Mouse (Mus musculus): ENCODE data around the gene Clasp1. TPM values are rescaled to one million over a fixed set of nuclear protein-coding genes. Genes with fewer than 3 reads are reported as not detected.

Gene Clasp1
- polyA plus RNA-seq, 1 experiment from 2014 or later: 135 TPM

- H3K27ac ChIP-seq: no peak overlapping the region
- H3K4me2 ChIP-seq: no peak overlapping the region
- H3K4me1 ChIP-seq: peaks cover 14% of the 10 kb centered on the region
- no peaks in the 10 kb centered on the region for H3K36me3 ChIP-seq (replicated peaks)
- no peak for ATAC-seq (replicated peaks)
- no peak overlapping the region for H3K4me3 ChIP-seq
- no peak overlapping the region for H3K9ac ChIP-seq
- H3K9me3 ChIP-seq: no peaks in the 10 kb centered on the region
- H3K27me3 ChIP-seq (replicated peaks): no peaks in the 10 kb centered on the region
These were observed 49.5 kb downstream of the Clasp1 start for GRCm38 (mm10) chr1:118438332-118438731.

DNA sequence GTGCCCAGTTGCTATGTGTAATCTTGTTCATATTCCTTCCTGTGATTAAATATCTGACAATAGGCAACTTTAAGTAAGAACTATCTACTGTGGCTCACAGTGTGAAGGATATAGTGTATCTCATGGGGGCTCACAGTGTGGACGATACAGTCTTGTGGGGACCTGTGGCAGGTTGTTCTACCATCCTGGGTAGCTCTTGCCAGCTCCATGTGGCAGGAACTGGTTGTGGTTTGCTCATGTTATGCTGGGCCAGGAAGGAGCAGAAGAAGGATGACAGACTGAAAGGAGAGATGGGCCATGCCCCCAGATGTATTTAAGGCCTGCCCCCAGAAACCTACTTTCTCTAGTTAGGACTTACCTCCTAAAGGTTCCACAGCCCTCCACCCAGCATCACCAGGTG is 51.7 kb downstream of the Clasp1 start:
- ATAC-seq (replicated peaks): no peak

DNA sequence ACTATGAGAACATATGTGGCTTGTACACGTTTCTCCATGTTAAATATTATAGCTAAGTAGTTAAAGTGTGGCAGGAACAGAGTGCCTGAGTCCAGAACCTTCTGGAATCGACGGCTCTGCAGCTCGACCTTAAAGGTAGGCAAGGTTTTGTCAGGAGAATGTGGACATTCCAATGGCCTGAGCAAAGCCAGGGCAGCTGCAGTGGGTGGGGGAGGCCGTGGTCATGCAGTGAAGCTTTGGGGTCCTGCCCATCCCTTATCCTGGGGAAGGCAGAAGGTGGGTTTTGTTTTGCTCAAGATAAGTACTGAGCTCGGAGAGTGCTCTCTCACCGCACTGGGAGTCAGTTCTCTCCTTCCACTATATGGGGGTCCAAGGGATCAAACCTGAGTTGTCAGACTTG is 55.6 kb downstream of the Clasp1 start:
- Histone ChIP-seq H3K9me3 (no peaks in the 10 kb centered on the region), H3K27ac (no peak overlapping the region), H3K4me1 (peaks cover 16% of the 10 kb centered on the region; the same call in 1 of the 2 replicates), H3K4me2 (no peak overlapping the region), H3K27me3 (replicated peaks) (no peaks in the 10 kb centered on the region), H3K4me3 (no peak overlapping the region), H3K36me3 (replicated peaks) (no peaks in the 10 kb centered on the region), H3K9ac (no peak overlapping the region)
- WGBS: 90% methylated on average over 7 of the region's 7 CpGs
- no peak for ATAC-seq (replicated peaks)

More for the DNA sequence above, 51.7 kb downstream of the Clasp1 start:
- Histone ChIP-seq H3K4me2 (no peak overlapping the region), H3K4me3 (no peak overlapping the region), H3K27me3 (replicated peaks) (no peaks in the 10 kb centered on the region), H3K36me3 (replicated peaks) (no peaks in the 10 kb centered on the region), H3K9ac (no peak overlapping the region), H3K27ac (no peak overlapping the region), H3K9me3 (no peaks in the 10 kb centered on the region), H3K4me1 (peaks cover 17% of the 10 kb centered on the region)
- WGBS: 97% methylated on average over 1 of the region's 1 CpGs

- Histone ChIP-seq H3K4me3 (no peak overlapping the region), H3K27ac (no peak overlapping the region), H3K9ac (no peak overlapping the region), H3K36me3 (replicated peaks) (no peaks in the 10 kb centered on the region), H3K9me3 (no peaks in the 10 kb centered on the region), H3K4me1 (peaks cover 16% of the 10 kb centered on the region; the same call in 1 of the 2 replicates), H3K27me3 (replicated peaks) (no peaks in the 10 kb centered on the region), H3K4me2 (no peak overlapping the region)
- ATAC-seq (replicated peaks): no peak
- WGBS: 62% methylated on average over 3 of the region's 3 CpGs
These were observed 56.1 kb downstream of the Clasp1 start for GRCm38 (mm10) chr1:118444988-118445387.

GRCm38 (mm10) chr1:118445441-118445840 is 56.6 kb downstream of the Clasp1 start:
- 76% methylated on average over 6 of the region's 6 CpGs for WGBS
- Histone ChIP-seq H3K36me3 (replicated peaks) (no peaks in the 10 kb centered on the region), H3K9ac (no peak overlapping the region), H3K9me3 (no peaks in the 10 kb centered on the region), H3K4me3 (no peak overlapping the region), H3K27ac (no peak overlapping the region), H3K4me2 (no peak overlapping the region), H3K4me1 (peaks cover 16% of the 10 kb centered on the region; the same call in 1 of the 2 replicates), H3K27me3 (replicated peaks) (no peaks in the 10 kb centered on the region)
- ATAC-seq (replicated peaks): no peak

- Histone ChIP-seq H3K9ac (no peak overlapping the region), H3K4me2 (no peak overlapping the region), H3K27me3 (replicated peaks) (no peaks in the 10 kb centered on the region), H3K27ac (no peak overlapping the region), H3K4me3 (no peak overlapping the region), H3K9me3 (no peaks in the 10 kb centered on the region), H3K4me1 (peaks cover 16% of the 10 kb centered on the region; the same call in 1 of the 2 replicates), H3K36me3 (replicated peaks) (no peaks in the 10 kb centered on the region)
- ATAC-seq (replicated peaks): no peak
- 91% methylated on average over 3 of the region's 3 CpGs for WGBS
These were observed 57.1 kb downstream of the Clasp1 start for GRCm38 (mm10) chr1:118446006-118446405.

DNA sequence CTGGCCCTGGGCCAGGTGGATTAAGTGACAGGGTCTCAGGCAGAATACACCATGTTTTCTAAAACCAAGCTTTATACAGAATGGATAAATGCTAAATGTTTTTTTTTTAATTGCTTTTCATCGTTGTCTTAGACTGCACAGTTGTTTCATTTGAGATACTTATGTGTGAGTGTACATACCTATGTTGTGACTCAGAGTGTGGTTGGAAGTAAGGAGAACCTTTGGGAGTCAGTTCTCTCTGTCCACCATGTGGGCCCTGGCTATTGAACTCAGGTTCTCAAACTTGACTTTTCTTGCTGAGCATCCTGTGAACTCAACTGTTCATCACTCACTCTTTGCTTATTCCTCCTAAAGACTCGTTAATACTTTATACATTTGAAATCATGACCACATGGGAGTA is 58.3 kb downstream of the Clasp1 start:
- no peak overlapping the region for H3K9ac ChIP-seq
- no peak overlapping the region for H3K4me2 ChIP-seq
- H3K27ac ChIP-seq: no peak overlapping the region
- H3K27me3 ChIP-seq (replicated peaks): no peaks in the 10 kb centered on the region
- no peak for ATAC-seq (replicated peaks)
- 88% methylated on average over 2 of the region's 2 CpGs for whole genome bisulfite sequencing
- no peak overlapping the region for H3K4me3 ChIP-seq
- no peaks in the 10 kb centered on the region for H3K36me3 ChIP-seq (replicated peaks)
- H3K4me1 ChIP-seq: peaks cover 16% of the 10 kb centered on the region; the same call in 1 of the 2 replicates
- no peaks in the 10 kb centered on the region for H3K9me3 ChIP-seq

DNA sequence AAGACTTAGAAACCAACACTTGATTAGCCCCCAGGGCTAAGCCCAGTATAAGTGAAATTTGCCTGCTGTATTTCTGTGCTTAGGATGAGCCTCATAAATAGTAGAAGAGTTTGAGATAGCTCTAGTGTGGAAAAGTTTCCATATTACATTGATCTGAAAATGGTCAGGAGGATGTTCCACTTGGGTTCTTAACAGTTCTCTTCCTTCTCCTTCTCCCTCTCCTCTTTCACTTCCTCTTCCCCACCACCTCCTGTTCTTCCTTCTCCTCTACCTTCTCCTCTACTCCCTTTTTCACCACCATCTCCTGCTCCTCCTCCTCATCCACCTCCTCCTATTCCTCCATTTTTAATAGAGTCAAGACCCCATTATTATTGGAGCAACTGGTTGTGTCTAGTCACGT is 59.4 kb downstream of the Clasp1 start:
- no peak overlapping the region for H3K9ac ChIP-seq
- no peak overlapping the region for H3K4me2 ChIP-seq
- ATAC-seq (replicated peaks): no peak
- H3K27ac ChIP-seq: no peak overlapping the region
- no peak overlapping the region for H3K4me3 ChIP-seq
- WGBS: 90% methylated on average over 1 of the region's 1 CpGs
- H3K36me3 ChIP-seq (replicated peaks): no peaks in the 10 kb centered on the region
- H3K4me1 ChIP-seq: peaks cover 16% of the 10 kb centered on the region; the same call in 1 of the 2 replicates
- no peaks in the 10 kb centered on the region for H3K27me3 ChIP-seq (replicated peaks)
- H3K9me3 ChIP-seq: no peaks in the 10 kb centered on the region

DNA sequence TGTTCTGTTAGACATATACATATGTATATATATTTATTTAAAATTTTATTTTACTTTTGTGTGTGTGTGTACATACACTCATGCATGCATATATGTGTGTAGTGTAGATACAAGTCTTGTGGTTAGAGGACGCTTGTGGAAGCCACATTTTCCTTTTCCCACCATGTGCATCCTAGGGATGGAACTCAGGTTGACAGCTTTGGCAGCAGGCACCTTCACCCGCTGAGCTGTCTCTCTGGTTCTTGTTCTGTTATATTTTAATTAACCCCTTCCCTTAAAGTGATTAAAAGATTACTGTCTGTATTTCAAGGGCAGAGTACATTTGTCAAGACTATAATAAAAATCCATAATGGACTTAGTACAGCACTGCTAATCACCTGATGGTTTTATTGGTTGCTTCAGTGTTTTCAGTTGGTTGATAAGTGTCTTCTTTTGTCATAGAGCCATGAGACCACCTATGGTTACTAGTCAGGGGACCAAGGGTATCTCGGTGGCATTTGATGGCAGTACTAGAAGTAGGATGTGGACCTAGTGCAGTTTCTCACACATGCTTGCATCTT is 62.1 kb downstream of the Clasp1 start:
- H3K9ac ChIP-seq: no peak overlapping the region
- H3K36me3 ChIP-seq (replicated peaks): no peaks in the 10 kb centered on the region
- H3K4me1 ChIP-seq: peaks cover 4% of the 10 kb centered on the region; the same call in 1 of the 2 replicates
- H3K9me3 ChIP-seq: no peaks in the 10 kb centered on the region
- H3K4me3 ChIP-seq: no peak overlapping the region
- no peak overlapping the region for H3K4me2 ChIP-seq
- WGBS: 84% methylated on average over 3 of the region's 3 CpGs
- no peaks in the 10 kb centered on the region for H3K27me3 ChIP-seq (replicated peaks)
- ATAC-seq (replicated peaks): no peak
- no peak overlapping the region for H3K27ac ChIP-seq

GRCm38 (mm10) chr1:118453577-118453976 is 64.7 kb downstream of the Clasp1 start:
- Histone ChIP-seq H3K9me3 (no peaks in the 10 kb centered on the region), H3K27ac (no peak overlapping the region), H3K27me3 (replicated peaks) (no peaks in the 10 kb centered on the region), H3K4me3 (no peak overlapping the region), H3K36me3 (replicated peaks) (no peaks in the 10 kb centered on the region), H3K4me1 (peaks cover 25% of the 10 kb centered on the region), H3K4me2 (no peak overlapping the region), H3K9ac (no peak overlapping the region)
- ATAC-seq (replicated peaks): no peak
- WGBS: 91% methylated on average over 4 of the region's 4 CpGs

DNA sequence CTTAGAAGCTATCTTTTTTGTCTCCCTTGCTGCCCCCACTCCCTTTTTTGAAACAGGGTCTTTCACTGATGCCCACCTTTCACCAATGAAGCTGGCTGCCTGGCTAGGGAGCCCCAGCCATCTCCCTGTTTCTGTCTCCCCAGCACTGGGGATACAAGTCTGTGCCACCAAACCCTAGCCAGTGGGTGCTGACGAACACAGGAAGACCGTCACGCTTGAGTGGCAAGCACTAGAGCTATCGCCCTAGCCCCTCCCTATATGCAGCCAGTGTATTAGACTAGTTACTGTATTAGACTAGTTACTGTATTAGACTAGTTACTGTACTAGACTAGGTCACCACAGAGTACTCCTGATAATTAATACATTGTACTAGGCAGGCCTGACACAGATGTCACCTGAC is 66.0 kb downstream of the Clasp1 start:
- H3K9me3 ChIP-seq: no peaks in the 10 kb centered on the region
- no peaks in the 10 kb centered on the region for H3K27me3 ChIP-seq (replicated peaks)
- H3K4me2 ChIP-seq: no peak overlapping the region
- no peak overlapping the region for H3K27ac ChIP-seq
- 83% methylated on average over 4 of the region's 4 CpGs for WGBS
- peaks cover 34% of the 10 kb centered on the region for H3K4me1 ChIP-seq
- no peak for ATAC-seq (replicated peaks)
- no peak overlapping the region for H3K4me3 ChIP-seq
- no peak overlapping the region for H3K9ac ChIP-seq
- H3K36me3 ChIP-seq (replicated peaks): no peaks in the 10 kb centered on the region

- peak overlapping the region; percentile 6; the same call in 1 of the 2 replicates for H3K4me2 ChIP-seq
- WGBS: 38% methylated on average over 11 of the region's 11 CpGs
- H3K9me3 ChIP-seq: no peaks in the 10 kb centered on the region
- H3K4me3 ChIP-seq: no peak overlapping the region
- peak overlapping the region; percentile 5 for H3K27ac ChIP-seq
- no peaks in the 10 kb centered on the region for H3K36me3 ChIP-seq (replicated peaks)
- no peak for ATAC-seq (replicated peaks)
- peaks cover 41% of the 10 kb centered on the region for H3K4me1 ChIP-seq
- H3K27me3 ChIP-seq (replicated peaks): no peaks in the 10 kb centered on the region
- no peak overlapping the region for H3K9ac ChIP-seq
These were observed 68.5 kb downstream of the Clasp1 start for GRCm38 (mm10) chr1:118457256-118457882.

DNA sequence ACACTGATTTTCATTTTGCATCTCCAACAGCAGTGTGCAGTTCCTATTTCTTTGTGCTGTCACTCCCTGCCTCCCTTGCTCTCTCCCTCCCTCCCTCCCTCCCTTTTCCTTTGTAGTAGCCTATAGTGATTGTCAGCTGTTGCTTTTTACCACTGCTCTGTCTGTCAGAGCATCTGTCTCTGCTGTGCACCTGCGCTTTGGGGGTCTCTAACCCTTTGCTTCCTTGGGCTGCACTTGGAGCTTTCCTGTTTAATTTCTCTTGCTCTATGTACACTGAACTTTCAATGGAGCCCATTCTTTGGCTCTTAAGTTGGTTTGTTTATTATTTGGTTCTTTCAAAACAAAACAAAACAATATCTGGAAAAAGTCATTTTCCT is 69.0 kb downstream of the Clasp1 start:
- no peaks in the 10 kb centered on the region for H3K9me3 ChIP-seq
- no peak for ATAC-seq (replicated peaks)
- no peak overlapping the region for H3K9ac ChIP-seq
- no peak overlapping the region for H3K4me3 ChIP-seq
- H3K27me3 ChIP-seq (replicated peaks): no peaks in the 10 kb centered on the region
- 0 out of 2 replicates have a peak overlapping the region, but pooled peaks have one; percentile 5 for H3K27ac ChIP-seq
- peak overlapping the region; percentile 6; the same call in 1 of the 2 replicates for H3K4me2 ChIP-seq
- WGBS: 22% methylated on average over 1 of the region's 1 CpGs
- peaks cover 41% of the 10 kb centered on the region for H3K4me1 ChIP-seq
- H3K36me3 ChIP-seq (replicated peaks): no peaks in the 10 kb centered on the region
